Mouse (Mus musculus) CD4-positive naive resting alpha-beta T cell, adult 76 days (primary cell): Measurements from ENCODE around the gene Zbtb4. TPM values are rescaled to one million over a fixed set of nuclear protein-coding genes. Genes with fewer than 3 reads are reported as not detected.

Experiments used
- total RNA-seq: library from RNA; stranded (reverse); gene quantifications from one replicate; pipeline ENCODE4 v1.2.4, GENCODE M21; 2023

Gene Zbtb4
- 52.5 TPM for total RNA-seq

DNA sequence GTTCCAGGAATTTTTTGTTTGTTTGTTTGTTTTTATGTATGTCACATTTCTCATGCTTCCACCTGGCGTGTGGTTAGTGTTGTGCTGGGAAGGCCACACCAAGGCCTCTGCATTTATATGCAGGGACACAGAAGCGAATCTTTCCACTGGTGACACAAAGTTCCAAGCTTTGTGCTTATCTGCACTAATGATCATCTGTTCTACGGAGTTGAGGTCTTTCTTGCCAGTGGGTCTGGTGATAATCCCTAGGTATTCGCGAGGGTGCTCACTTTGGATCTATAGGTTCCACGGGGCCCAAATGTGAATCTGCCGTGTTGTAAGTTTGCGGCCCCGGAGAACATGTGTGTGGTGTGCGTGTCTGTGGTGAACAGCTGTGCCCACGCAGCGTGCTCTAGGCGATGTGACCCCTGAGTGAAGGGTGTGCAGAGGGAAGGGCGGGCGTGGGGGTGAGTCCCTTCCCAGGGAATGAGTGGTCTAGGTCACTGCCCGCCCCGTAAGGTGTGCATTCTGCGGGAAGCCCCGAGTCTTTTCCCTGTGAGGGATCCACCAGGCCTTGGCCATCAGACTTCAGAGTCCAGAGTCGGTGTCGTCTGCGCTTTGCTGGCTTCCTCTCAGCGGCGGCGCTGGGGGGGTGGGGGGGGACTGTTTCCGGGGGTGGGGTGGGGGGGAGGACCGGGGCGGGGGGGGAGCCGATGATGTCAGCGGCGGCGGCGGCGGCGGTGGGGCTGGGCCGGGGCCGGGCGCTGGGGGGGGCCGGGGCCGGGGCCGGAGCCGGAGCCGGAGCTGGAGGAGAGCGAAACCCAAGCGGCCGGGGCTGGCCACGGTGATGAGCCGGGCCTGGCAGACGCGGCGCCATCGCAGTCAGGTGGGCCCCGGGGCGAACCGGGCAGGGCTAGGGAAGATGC, at the start of gene Zbtb4:
Gene Zbtb4, plus strand, starts transcription at position 692 of the 905 bp plus-strand sequence.

DNA sequence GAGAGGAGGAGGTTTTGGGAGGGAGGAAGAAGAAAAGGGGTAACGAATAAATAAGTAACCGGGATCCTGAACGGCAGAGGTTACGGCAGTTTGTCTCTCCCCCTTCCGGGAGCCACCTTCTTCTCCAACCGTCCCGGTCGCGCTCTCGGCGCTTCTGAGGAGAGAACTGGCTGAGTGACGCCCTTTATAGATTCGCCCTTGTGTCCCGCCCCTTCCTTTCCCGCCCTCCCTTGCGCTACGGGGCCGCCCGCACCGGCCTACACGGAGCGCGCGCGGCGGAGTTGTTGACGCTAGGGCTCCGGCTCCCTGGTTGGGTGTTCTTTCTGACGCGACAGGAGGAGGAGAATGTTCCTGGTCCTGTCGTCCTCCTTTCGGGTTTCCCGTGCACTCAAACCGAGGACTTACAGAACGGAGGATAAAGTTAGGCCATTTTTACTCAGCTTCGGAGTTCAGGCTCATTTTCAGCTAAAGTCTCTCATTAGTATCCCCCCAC, 7.2 kb upstream of the Zbtb4 start, which contains the start of gene Polr2a:
Gene Polr2a, minus strand, starts transcription at position 160 of the 493 bp plus-strand sequence.

DNA sequence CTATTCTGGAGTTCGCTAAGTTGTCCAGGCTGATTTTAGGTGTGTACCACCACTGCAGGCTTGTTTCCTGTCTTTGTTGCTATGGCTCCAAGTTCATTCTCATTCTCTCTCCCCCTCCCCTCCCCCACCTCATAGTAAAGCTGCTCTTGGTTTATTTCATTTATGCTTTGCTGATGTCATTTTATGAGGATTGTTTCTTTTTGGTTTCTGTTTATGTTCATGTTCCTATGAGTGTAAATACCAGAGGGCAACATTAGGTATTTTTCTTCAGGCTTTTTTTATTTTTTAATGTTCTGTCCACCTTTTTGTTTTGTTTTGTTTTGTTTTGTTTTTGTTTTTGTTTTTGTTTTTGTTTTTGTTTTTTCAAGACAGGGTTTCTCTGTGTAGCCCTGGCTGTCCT, 3.8 kb upstream of the Zbtb4 start, which contains the start of gene Slc35g3:
Gene Slc35g3, minus strand, starts transcription at position 101 of the 400 bp plus-strand sequence.

DNA sequence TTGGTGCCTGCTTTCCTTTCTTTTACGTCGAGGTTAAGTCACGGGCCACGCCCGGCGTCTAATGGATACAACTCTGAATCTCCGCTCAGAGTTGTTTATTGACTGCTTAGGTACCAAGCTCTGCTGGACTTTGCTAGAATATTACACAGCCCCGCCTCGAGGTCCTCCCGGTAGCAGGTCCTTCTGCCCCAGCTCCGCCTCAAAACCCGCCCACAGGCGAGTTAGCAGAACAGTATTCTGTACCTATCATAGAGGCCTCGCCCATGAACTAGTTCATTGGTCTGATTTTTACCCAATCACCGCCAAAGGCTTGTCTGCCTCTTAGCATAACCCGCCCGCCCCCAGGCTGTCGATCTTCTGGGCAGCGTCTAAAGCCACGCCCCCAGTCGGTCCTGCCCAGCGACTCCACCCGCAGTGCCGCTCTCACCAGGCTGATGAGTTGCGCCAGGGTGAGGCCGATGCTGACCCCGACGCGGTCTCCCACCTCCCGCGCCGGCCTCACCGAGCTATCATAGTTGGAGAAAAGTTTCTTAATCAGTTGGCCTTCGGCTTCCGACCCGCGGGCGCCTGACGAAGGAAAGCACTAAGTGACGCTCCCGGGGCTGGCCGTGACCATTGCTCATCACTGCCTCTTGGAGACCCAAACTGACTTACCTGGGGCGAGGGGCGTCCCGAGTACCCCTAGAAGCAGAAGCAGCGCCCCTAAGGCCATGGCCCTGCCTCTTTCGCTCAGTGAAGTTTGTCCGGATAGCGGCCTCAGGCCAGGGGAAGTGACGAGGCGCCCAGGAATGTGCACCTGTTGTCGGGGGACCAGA, 29.7 kb downstream of the Zbtb4 start, which contains the start of gene Chrnb1:
Gene Chrnb1, minus strand, starts transcription at position 776 of the 815 bp plus-strand sequence.

DNA sequence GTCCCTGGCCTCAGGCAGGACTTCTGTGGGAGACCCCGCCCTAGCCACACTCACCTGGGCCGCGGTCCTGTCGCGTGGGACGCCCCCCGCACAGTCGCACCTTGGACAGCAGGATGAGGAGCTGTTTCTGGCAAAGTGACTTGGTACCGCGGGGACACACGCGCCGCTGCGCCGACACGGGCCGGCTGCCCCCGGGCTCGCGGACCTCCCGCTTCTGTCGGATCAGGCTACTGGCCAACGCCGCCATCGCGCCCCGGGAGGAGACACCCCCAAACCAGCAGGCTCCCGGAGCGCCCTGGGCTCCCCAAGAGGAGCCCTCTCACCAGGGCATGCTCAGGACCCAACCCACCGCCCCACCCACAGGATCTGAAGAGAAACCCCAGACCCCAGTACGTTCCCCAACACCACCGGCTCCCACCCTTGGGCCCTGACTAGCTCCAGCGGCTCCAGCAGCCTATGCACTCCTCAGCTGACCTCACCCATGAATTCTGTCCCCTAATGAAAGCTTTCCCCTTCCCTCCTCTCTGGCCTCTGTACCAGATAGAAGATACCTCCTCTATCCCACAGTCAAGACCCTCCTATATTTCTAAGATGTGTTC, 35.8 kb downstream of the Zbtb4 start, which contains the start of gene Fgf11:
Gene Fgf11, minus strand, starts transcription at position 479 of the 599 bp plus-strand sequence.

DNA sequence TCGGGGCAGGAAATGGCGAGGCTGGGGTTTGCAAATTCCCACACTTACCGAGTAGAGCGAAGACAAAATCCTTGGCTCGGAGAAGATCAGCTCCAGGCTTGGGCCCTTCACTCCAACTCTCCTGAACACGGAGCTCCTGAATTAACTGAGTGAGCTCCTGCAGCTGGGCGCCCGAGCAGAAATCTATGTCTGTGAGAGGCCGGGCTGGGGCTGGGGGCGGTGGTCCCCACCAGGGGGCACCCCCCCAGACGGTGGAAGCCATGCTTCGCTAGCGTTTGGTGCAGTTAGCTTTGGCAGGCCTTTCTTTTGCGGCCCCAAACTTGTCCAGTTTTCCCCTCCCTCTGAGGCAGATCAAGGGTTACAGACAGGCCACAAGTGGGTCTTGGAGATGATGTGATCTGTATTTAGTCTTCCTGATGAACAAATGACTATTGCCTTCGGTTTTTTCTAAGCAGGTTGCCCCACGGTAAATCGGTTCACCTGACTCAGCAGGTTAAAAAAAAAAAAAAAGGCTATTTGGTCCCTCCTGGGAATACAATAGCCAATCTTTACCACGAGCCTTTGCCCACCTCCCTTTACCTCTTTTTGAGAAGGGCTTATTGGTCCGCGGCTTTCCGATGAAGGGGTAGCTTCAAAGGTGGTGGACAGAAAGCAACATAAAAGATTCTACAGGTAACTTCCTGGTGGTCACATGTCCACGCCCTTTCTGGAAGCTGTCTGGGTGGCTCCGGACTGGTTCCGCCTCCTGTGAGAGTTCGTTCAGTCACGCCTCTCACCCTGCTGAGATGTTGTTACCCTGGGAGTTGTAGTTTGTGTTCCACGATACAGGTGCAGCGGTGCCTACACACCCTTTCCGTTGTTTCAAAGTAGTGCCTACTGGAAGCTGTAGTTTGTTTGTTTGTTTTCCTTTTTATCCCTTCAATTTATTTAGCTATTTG, 39.5 kb downstream of the Zbtb4 start, which contains the start of gene Tmem102:
Gene Tmem102, minus strand, starts transcription at position 653 of the 938 bp plus-strand sequence.

DNA sequence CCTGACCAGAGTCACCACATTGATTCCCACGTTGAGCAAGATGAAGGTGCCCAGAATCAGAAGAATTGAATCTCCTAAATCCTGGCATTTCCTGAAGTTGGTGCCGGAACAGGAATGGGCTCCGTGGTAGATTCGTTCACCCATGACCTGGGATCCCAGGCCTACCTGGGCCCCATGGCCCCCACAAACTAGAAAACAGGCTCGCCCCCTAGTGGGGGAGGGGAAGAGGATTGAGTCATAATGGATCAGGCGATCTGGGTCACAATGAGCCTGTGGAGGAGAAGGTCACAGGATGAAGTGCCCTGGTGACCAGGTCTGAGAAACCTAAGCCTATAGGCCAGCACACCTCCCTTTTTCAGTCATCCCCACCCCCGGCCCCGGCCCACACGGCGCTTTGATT, 49.4 kb downstream of the Zbtb4 start, which contains the start of gene Gm39566:
Gene Gm39566, minus strand, starts transcription at position 144 of the 400 bp plus-strand sequence.

DNA sequence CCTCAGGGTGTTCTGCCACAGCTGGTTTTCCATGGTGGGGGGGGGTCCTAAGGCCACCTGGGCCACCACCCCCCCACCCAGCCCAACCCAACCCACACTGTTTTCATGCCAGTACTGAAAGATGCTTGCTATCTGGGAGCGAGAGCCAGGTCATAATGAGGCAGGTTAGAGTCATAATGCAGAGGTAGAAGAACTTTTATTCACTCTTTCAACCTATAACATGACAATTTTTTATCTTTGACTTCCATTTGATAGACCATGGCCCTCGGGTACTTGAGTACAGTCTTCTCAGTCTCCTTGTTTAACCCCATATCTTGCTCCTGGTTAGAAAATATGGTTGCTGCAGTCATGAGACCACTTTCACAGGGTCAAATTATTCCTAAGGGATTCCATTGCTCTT, 52.7 kb downstream of the Zbtb4 start, which contains the start of gene Spem2:
Gene Spem2, minus strand, starts transcription at position 101 of the 400 bp plus-strand sequence.

DNA sequence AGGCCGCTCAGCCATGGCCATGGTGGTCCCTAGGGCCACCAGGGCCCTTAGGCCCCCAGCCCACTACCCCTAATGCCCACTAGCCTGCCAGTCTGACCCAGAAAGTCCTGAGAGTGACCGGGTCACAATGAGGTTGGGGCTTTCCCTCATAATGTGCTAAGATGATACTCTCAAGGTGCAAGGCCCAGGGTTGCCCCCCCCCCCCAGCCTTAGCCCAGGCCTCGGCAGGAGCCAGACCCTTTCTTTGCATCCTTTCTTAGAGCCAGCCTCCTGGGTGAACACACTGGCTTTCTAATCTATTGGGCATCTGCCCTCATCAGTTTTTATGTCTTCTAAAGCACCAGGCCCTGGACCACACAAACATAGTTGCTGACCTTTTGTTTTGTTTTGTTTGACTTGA, 56.4 kb downstream of the Zbtb4 start, which contains the start of gene Spem1:
Gene Spem1, minus strand, starts transcription at position 101 of the 400 bp plus-strand sequence.

Other genes with a start within 250 kb of the Zbtb4 start
- gene Dnah2, start 216.8 kb upstream of the Zbtb4 start, total RNA-seq = 0.59 TPM
- gene Efnb3, start 205.7 kb upstream of the Zbtb4 start, total RNA-seq = 0.23 TPM
- 7.5 TPM for gene Wrap53, start 185.7 kb upstream of the Zbtb4 start, total RNA-seq
- 112 TPM for gene Trp53, start 185.6 kb upstream of the Zbtb4 start, total RNA-seq
- gene Atp1b2, start 160.0 kb upstream of the Zbtb4 start, total RNA-seq = 0.91 TPM
- gene Shbg, start 148.0 kb upstream of the Zbtb4 start, total RNA-seq = not detected
- not detected for gene Sat2, start 143.9 kb upstream of the Zbtb4 start, total RNA-seq
- gene Fxr2, start 132.9 kb upstream of the Zbtb4 start, total RNA-seq = 64.1 TPM
- 0.70 TPM for gene Sox15, start 110.6 kb upstream of the Zbtb4 start, total RNA-seq
- 70.5 TPM for gene Mpdu1, start 103.3 kb upstream of the Zbtb4 start, total RNA-seq
- gene Cd68, start 99.8 kb upstream of the Zbtb4 start, total RNA-seq = 9.1 TPM
- 715 TPM for gene Eif4a1, start 93.5 kb upstream of the Zbtb4 start, total RNA-seq
- 110 TPM for gene Senp3, start 83.8 kb upstream of the Zbtb4 start, total RNA-seq
- gene Tnfsf13, start 80.1 kb upstream of the Zbtb4 start, total RNA-seq = not detected
- gene Tnfsf12, start 70.1 kb upstream of the Zbtb4 start, total RNA-seq = 0.76 TPM
- gene Tnfsfm13, start 69.8 kb upstream of the Zbtb4 start, total RNA-seq = not detected
- gene Polr2a, start 7.3 kb upstream of the Zbtb4 start, total RNA-seq = 169 TPM
- gene Slc35g3, start 3.9 kb upstream of the Zbtb4 start, total RNA-seq = not detected
- 1.9 TPM for gene Chrnb1, start 30.0 kb downstream of the Zbtb4 start, total RNA-seq
- not detected for gene Fgf11, start 35.9 kb downstream of the Zbtb4 start, total RNA-seq
- gene Tmem102, start 39.7 kb downstream of the Zbtb4 start, total RNA-seq = not detected
- gene Gm39566, start 49.4 kb downstream of the Zbtb4 start, total RNA-seq = not detected
- gene Spem2, start 52.6 kb downstream of the Zbtb4 start, total RNA-seq = not detected
- gene Spem1, start 56.3 kb downstream of the Zbtb4 start, total RNA-seq = not detected
- 2.8 TPM for gene Nlgn2, start 71.9 kb downstream of the Zbtb4 start, total RNA-seq
- 14.5 TPM for gene Tmem256, start 72.6 kb downstream of the Zbtb4 start, total RNA-seq
- gene Plscr3, start 80.5 kb downstream of the Zbtb4 start, total RNA-seq = 10.6 TPM
- not detected for gene Tnk1, start 92.8 kb downstream of the Zbtb4 start, total RNA-seq
- gene Tmem95, start 112.1 kb downstream of the Zbtb4 start, total RNA-seq = not detected
- gene Kctd11, start 115.5 kb downstream of the Zbtb4 start, total RNA-seq = 1.00 TPM
- 384 TPM for gene Acap1, start 129.6 kb downstream of the Zbtb4 start, total RNA-seq
- 1.1 TPM for gene 2810408A11Rik, start 135.1 kb downstream of the Zbtb4 start, total RNA-seq
- 46.9 TPM for gene Neurl4, start 135.2 kb downstream of the Zbtb4 start, total RNA-seq
- gene Gps2, start 148.0 kb downstream of the Zbtb4 start, total RNA-seq = 146 TPM
- gene Eif5a, start 156.0 kb downstream of the Zbtb4 start, total RNA-seq = 275 TPM
- not detected for gene Ybx2, start 169.9 kb downstream of the Zbtb4 start, total RNA-seq
- 0.62 TPM for gene Slc2a4, start 182.3 kb downstream of the Zbtb4 start, total RNA-seq
- gene Cldn7, start 198.9 kb downstream of the Zbtb4 start, total RNA-seq = not detected
- 69.6 TPM for gene Ctdnep1, start 215.2 kb downstream of the Zbtb4 start, total RNA-seq
- gene Elp5, start 216.6 kb downstream of the Zbtb4 start, total RNA-seq = 35.0 TPM
- 187 TPM for gene Gabarap, start 225.2 kb downstream of the Zbtb4 start, total RNA-seq
- 50.0 TPM for gene Phf23, start 229.9 kb downstream of the Zbtb4 start, total RNA-seq
- gene Dvl2, start 234.7 kb downstream of the Zbtb4 start, total RNA-seq = 26.9 TPM
- gene Acadvl, start 249.5 kb downstream of the Zbtb4 start, total RNA-seq = 57.5 TPM